Mouse (Mus musculus) olfactory bulb, adult 2 months (tissue): ENCODE measurements around the gene Stk26. TPM values are rescaled to one million over a fixed set of nuclear protein-coding genes. Genes with fewer than 3 reads are reported as not detected.

Experiments
- H3K27ac ChIP-seq: fragments of 200-500 bp; 2 replicates; pipeline ENCODE4 v1.5.1; 2012; ENCODE audit warnings: low read depth, low read length; ENCODE audit not compliant: insufficient read depth
- H3K4me1 ChIP-seq: fragments of 200-500 bp; 2 replicates; pipeline ENCODE4 v1.6.1; 2012; ENCODE audit warnings: low read length; ENCODE audit not compliant: control insufficient read depth, insufficient read depth
- H3K4me3 ChIP-seq: fragments of 200-500 bp; 2 replicates; pipeline ENCODE4 v1.5.1; 2012; ENCODE audit warnings: mild to moderate bottlenecking, low read depth, low read length, moderate library complexity; ENCODE audit not compliant: insufficient read depth
- CTCF ChIP-seq: fragments of 200-500 bp; IDR thresholded peaks from 2 replicates; pipeline ENCODE4 v1.5.1; 2012; ENCODE audit warnings: low read depth, mild to moderate bottlenecking, low read length, moderate library complexity; ENCODE audit not compliant: insufficient read depth
- POLR2A ChIP-seq: fragments of 200-500 bp; IDR thresholded peaks from 2 replicates; pipeline ENCODE4 v1.6.1; 2012; ENCODE audit warnings: mild to moderate bottlenecking, low read depth, low read length, moderate library complexity; ENCODE audit not compliant: insufficient read depth
- WGBS: fragments of 180-500 bp; shearing (Covaris S2); methylation state at CpG from one replicate; pipeline ENCODE4 v1.1.7; 2018; 5-methylcytosine and 5-hydroxymethylcytosine counted together
- polyA plus RNA-seq: library from polyadenylated mRNA; stranded (reverse); fragments of >200 nt; gene quantifications from 2 replicates; pipeline ENCODE4 v1.2.4, GENCODE M21; 2012; ENCODE audit warnings: low replicate concordance; ENCODE audit not compliant: missing spikeins, insufficient read depth, insufficient read length

Gene Stk26
- polyA plus RNA-seq, 1 experiment = not detected

- peaks cover 13% of the 10 kb centered on the region for H3K4me1 ChIP-seq
- WGBS = 38% methylated on average over 3 of the region's 3 CpGs
- TF ChIP-seq CTCF = no peak
- no peak for TF ChIP-seq POLR2A
Observed at GRCm38 (mm10) chrX:50917389-50917788, 76.5 kb downstream of the Stk26 start.

GRCm38 (mm10) chrX:50918754-50919153, 77.9 kb downstream of the Stk26 start:
- H3K4me1 ChIP-seq = peaks cover 13% of the 10 kb centered on the region
- WGBS = 32% methylated on average over 3 of the region's 3 CpGs
- TF ChIP-seq CTCF = no peak
- TF ChIP-seq POLR2A = no peak
- H3K27ac ChIP-seq = no peak overlapping the region
- no peak overlapping the region for H3K4me3 ChIP-seq

More at GRCm38 (mm10) chrX:50917389-50917788, 76.5 kb downstream of the Stk26 start:
- H3K4me3 ChIP-seq = no peak overlapping the region
- H3K27ac ChIP-seq = peak overlapping the region; percentile 8; the same call in 1 of the 2 replicates

- Histone ChIP-seq H3K27ac (peak overlapping the region; percentile 37; the same call in 1 of the 2 replicates), H3K4me3 (no peak overlapping the region; the same call in 1 of the 2 replicates), H3K4me1 (peaks cover 17% of the 10 kb centered on the region)
- WGBS = 42% methylated on average over 18 of the region's 18 CpGs
- TF ChIP-seq CTCF (no peak), POLR2A (no peak)
Observed at GRCm38 (mm10) chrX:50924629-50925364, 84.0 kb downstream of the Stk26 start.

- TF ChIP-seq CTCF (no peak), POLR2A (no peak)
- peaks cover 19% of the 10 kb centered on the region for H3K4me1 ChIP-seq
- H3K27ac ChIP-seq = peak overlapping the region; percentile 97
- no peak overlapping the region for H3K4me3 ChIP-seq
- WGBS = 54% methylated on average over 10 of the region's 10 CpGs
Observed at GRCm38 (mm10) chrX:50926893-50927545, 86.2 kb downstream of the Stk26 start.

GRCm38 (mm10) chrX:50930309-50930708, 89.5 kb downstream of the Stk26 start:
- peak overlapping the region; percentile 66 for H3K27ac ChIP-seq
- WGBS = 33% methylated on average over 3 of the region's 3 CpGs
- peaks cover 23% of the 10 kb centered on the region for H3K4me1 ChIP-seq
- no peak overlapping the region for H3K4me3 ChIP-seq
- TF ChIP-seq CTCF (no peak), POLR2A (no peak)

GRCm38 (mm10) chrX:50937117-50937516, 96.3 kb downstream of the Stk26 start:
- peaks cover 8% of the 10 kb centered on the region for H3K4me1 ChIP-seq
- WGBS = 84% methylated on average over 3 of the region's 3 CpGs
- TF ChIP-seq CTCF = no peak
- no peak for TF ChIP-seq POLR2A
- H3K27ac ChIP-seq = no peak overlapping the region
- no peak overlapping the region for H3K4me3 ChIP-seq

- WGBS = 32% methylated on average over 14 of the region's 14 CpGs
- Histone ChIP-seq H3K4me1 (no peaks in the 10 kb centered on the region), H3K4me3 (peak within 1 kb of the TSS; percentile 43), H3K27ac (peak within 1 kb of the TSS; percentile 90)
- TF ChIP-seq POLR2A = no peak
Observed at GRCm38 (mm10) chrX:50942610-50943009, 101.8 kb downstream of the Stk26 start, which contains the start of gene Frmd7. Frmd7 (minus strand) TSS chrX:50942710.

Other genes with a start within 250 kb of the Stk26 start
- gene Frmd7, start 101.7 kb downstream of the Stk26 start, polyA plus RNA-seq = 193 TPM in 1 of 2 replicates, not detected in the other
- gene Rap2c, start 177.0 kb downstream of the Stk26 start, polyA plus RNA-seq = not detected in 2 replicates